Mouse (Mus musculus) neural tube, embryonic 12.5 days (tissue): ENCODE results near the gene Klhdc3. TPM values are rescaled to one million over a fixed set of nuclear protein-coding genes. Genes with fewer than 3 reads are reported as not detected.

Experiments
- ATAC-seq: fragments of 200-750 bp; cut with Nextera tagmentation; 2 replicates; pipeline ENCODE4 v1.8.0; 2017; ENCODE audit warnings: low read depth, mild to moderate bottlenecking, moderate TSS enrichment, moderate library complexity; ENCODE audit not compliant: low FRiP score
- H3K27ac ChIP-seq: fragments of 300-500 bp; sonication (generic); 2 replicates; pipeline ENCODE4 v1.5.1; 2016
- H3K27me3 ChIP-seq: fragments of 300-500 bp; sonication (generic); replicated peaks from 2 replicates; pipeline ENCODE4 v1.6.1; 2016; ENCODE audit warnings: mild to moderate bottlenecking
- H3K36me3 ChIP-seq: fragments of 300-500 bp; sonication (generic); 2 replicates; pipeline ENCODE4 v1.6.1; 2016; ENCODE audit warnings: mild to moderate bottlenecking
- H3K4me1 ChIP-seq: fragments of 300-500 bp; sonication (generic); 2 replicates; pipeline ENCODE4 v1.6.1; 2016
- H3K4me2 ChIP-seq: fragments of 300-500 bp; sonication (generic); replicated peaks from 2 replicates; pipeline ENCODE4 v1.6.1; 2016; ENCODE audit warnings: mild to moderate bottlenecking
- H3K4me3 ChIP-seq: fragments of 300-500 bp; sonication (generic); 2 replicates; pipeline ENCODE4 v1.5.1; 2016
- H3K9ac ChIP-seq: fragments of 300-500 bp; sonication (generic); 2 replicates; pipeline ENCODE4 v1.6.1; 2016; ENCODE audit warnings: mild to moderate bottlenecking
- H3K9me3 ChIP-seq: fragments of 300-500 bp; sonication (generic); 2 replicates; pipeline ENCODE4 v1.6.1; 2016; ENCODE audit warnings: mild to moderate bottlenecking
- WGBS: fragments of 180-500 bp; shearing (Covaris S2); methylation state at CpG from one replicate; pipeline ENCODE4 v1.1.7; 2016; 5-methylcytosine and 5-hydroxymethylcytosine counted together
- polyA plus RNA-seq: library from polyadenylated mRNA; unstranded; fragments of >200 nt; fragmentation: Nextera tagmentation; extraction: Ambion mirVana; gene quantifications from 2 replicates; pipeline ENCODE4 v1.2.1, GENCODE M21; 2016

The Klhdc3 gene
- polyA plus RNA-seq, result 146 and 148 TPM in 2 replicates

DNA sequence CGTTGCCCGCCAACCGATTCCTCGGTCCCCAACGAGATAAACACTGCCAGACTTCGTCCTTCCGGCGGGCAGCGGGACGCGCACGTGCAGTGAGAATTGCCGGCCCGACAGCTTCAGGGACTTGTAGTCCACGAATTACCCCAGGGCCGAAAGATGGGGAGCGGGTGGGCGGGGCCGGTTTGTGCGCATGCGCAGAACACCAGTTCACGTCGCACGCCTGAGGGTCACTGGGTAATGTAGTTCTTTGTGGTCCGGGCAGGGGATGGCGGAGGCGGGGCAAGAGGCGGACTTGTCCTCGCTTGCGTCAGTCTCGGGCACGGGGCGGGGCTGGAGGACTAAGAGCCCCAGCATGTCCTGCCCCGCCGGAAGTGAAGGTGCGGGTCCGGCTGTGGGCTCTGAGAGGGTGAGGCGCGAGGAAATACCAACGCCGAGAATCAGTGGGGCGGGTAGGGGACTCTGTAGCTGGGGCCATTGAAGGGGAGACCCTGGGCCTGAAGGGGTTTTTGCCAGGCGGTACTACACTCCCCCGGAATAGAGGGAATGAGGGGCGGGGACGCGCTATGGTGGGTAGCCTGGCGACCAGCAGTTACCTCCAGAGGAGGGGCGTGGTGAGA lies at the start of gene Klhdc3:
Gene Klhdc3, minus strand, starts transcription at position 155 of the 614 bp plus-strand sequence.
- peaks cover 21% of the 10 kb centered on the region for H3K4me1 ChIP-seq
- no peaks in the 10 kb centered on the region for H3K27me3 ChIP-seq
- H3K27ac ChIP-seq, result peak within 1 kb of the TSS; percentile 33; the same call in 1 of the 2 replicates
- peak within 1 kb of the TSS; percentile 75 for H3K4me3 ChIP-seq
- H3K9me3 ChIP-seq, result no peaks in the 10 kb centered on the region
- H3K36me3 ChIP-seq, result peaks cover 59% of the 10 kb centered on the region
- peak; percentile 97 for ATAC-seq
- WGBS, result under 1% methylated on average over 49 of the region's 49 CpGs
- peak within 1 kb of the TSS; percentile 71 for H3K9ac ChIP-seq
- H3K4me2 ChIP-seq, result peak within 1 kb of the TSS; percentile 89

DNA sequence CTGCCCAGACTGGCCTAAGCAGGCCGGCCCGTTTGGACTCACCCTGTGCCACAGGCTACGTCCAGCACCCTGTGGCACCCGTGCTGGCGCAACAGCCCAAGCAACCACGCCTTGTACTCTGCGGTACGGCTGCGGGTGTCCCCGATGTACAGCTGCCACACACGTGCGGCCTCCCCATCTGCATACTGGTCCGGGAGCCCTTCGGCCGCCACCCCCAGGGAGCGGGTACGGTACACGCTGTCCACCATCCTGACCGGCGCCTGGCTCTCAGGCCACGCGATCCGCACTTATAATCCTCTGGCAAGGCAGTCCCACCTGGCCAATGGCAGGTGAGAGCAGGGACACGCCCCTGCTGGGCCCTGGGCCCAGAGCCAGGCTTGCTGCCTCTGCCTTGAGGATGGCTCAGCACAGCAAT lies 48.2 kb upstream of the Klhdc3 start, which contains the start of gene Gnmt:
Gene Gnmt, minus strand, starts transcription at position 265 of the 415 bp plus-strand sequence.
- Histone ChIP-seq H3K9me3 (no peaks in the 10 kb centered on the region), H3K27me3 (peaks cover 9% of the 10 kb centered on the region), H3K36me3 (peaks cover 7% of the 10 kb centered on the region), H3K4me3 (no peak within 1 kb of the TSS), H3K27ac (no peak within 1 kb of the TSS), H3K9ac (no peak within 1 kb of the TSS), H3K4me2 (peak within 1 kb of the TSS; percentile 20), H3K4me1 (peaks cover 4% of the 10 kb centered on the region; the same call in 1 of the 2 replicates)
- 19% methylated on average over 24 of the region's 24 CpGs for WGBS
- no peak for ATAC-seq

DNA sequence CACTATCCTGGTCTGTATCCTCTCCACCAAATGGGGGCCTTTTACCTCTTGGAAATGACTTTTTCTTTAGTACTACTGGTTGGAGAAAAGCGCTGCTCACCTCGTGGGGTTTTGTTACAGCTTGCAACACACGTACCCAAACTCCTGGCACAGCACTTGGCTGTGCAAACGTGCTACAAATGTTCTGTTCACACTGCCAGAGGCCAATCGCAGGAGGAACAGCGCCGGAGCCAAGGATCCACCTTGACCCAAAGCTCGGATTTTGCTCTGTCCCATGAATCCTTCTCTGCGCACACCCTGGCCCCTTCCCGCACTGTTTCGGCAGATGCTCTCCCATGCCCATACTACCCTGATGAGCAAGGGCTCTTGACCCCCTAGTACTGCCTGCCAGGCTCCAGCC lies 47.8 kb upstream of the Klhdc3 start:
- peaks cover 11% of the 10 kb centered on the region for H3K36me3 ChIP-seq
- H3K4me1 ChIP-seq, result peaks cover 4% of the 10 kb centered on the region; the same call in 1 of the 2 replicates
- WGBS, result 51% methylated on average over 11 of the region's 11 CpGs
- H3K9ac ChIP-seq, result no peak overlapping the region
- H3K4me3 ChIP-seq, result no peak overlapping the region
- no peak for ATAC-seq
- no peak overlapping the region for H3K27ac ChIP-seq
- H3K27me3 ChIP-seq, result peaks cover 9% of the 10 kb centered on the region
- H3K4me2 ChIP-seq, result peak overlapping the region; percentile 20; the same call in 1 of the 2 replicates
- H3K9me3 ChIP-seq, result no peaks in the 10 kb centered on the region

DNA sequence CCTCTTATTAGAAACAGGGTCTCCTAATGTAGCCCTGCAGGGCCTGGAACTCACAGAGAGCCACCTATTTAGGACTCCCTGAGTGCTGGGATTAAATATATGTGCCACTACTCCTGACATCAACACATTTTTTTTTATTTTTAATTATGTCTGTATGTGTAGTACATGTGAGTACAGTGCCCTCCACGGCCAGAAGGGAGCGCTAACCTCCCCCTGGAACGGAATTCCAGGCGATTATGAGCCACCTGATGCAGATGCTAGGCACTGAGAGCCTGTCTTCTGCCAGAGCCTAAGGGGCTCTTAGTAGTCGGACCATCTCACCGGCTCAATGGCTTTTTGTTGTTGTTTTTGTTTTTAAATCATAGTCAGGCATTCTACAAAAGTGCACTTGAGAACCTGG lies 47.3 kb upstream of the Klhdc3 start:
- Histone ChIP-seq H3K4me2 (no peak overlapping the region), H3K9me3 (no peaks in the 10 kb centered on the region), H3K4me3 (no peak overlapping the region), H3K36me3 (peaks cover 15% of the 10 kb centered on the region), H3K9ac (no peak overlapping the region), H3K27me3 (peaks cover 9% of the 10 kb centered on the region), H3K27ac (no peak overlapping the region), H3K4me1 (peaks cover 4% of the 10 kb centered on the region; the same call in 1 of the 2 replicates)
- no peak for ATAC-seq
- WGBS, result 44% methylated on average over 6 of the region's 6 CpGs

DNA sequence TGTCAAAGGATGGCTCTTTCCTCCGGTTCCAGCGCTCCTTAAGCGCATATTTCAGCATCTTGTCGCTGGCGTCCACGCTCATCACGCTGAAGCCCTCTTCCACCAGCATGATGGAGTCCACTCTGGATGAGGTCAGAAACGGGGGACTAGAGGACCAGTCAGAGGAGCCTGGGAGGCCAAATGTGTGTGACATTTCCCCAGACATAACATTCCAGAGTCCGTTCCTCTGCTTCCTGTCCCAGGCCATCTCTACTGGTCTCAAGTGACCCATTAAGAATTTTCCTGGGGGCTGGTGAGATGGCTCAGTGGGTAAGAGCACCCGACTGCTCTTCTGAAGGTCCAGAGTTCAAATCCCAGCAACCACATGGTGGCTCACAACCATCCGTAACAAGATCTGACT lies 46.6 kb upstream of the Klhdc3 start:
- Histone ChIP-seq H3K27me3 (peaks cover 9% of the 10 kb centered on the region), H3K36me3 (peaks cover 16% of the 10 kb centered on the region), H3K9me3 (no peaks in the 10 kb centered on the region), H3K4me2 (no peak overlapping the region), H3K4me1 (peaks cover 4% of the 10 kb centered on the region; the same call in 1 of the 2 replicates), H3K9ac (no peak overlapping the region), H3K27ac (no peak overlapping the region), H3K4me3 (no peak overlapping the region)
- ATAC-seq, result no peak
- 90% methylated on average over 11 of the region's 11 CpGs for WGBS

DNA sequence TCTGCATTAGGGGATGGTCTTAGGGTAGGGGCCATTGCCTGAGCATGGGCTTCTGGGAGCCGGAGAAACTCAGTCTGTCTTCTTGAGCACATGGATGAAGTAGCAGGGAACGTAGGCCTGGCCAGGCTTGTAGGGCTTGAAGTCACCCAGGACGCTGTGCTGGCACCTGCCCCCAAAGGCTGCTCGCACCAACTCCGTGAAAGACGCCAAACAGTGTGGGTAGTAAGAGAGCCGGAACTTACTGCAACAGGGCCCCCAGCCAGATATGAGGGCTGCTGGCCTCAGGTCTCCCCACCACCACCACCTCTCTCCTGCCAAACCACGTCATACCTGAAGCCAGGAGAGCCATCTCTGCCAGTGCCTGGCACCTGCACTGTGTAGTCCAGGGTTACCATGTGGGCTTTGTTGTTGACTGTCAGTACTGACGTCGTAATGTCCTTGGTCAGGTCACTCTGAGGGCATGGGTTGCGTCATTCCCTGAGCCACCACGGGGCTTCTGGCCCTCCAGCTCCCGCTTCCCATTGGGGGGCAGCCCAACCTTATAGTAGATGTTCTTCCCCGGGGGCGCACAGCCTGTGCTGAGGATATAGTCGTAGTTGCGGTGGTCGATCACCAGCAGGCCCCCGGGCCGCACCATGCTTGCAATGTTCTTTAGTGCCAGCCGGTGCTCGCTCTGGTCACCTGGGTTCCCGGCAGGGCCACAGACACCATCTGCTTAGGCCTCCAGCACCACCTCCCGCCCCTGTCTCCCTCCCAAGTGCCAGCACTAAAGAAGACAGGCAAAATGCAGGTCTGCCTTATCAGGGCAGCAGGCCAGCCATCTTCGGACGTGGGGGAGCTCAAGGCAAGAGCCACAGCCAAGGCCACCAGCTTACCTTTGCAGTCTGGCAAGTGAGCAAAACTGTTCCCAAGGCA lies 45.3 kb upstream of the Klhdc3 start:
- Histone ChIP-seq H3K36me3 (peaks cover 27% of the 10 kb centered on the region), H3K27ac (no peak overlapping the region), H3K4me1 (peaks cover 4% of the 10 kb centered on the region; the same call in 1 of the 2 replicates), H3K9ac (no peak overlapping the region), H3K9me3 (no peaks in the 10 kb centered on the region), H3K4me2 (no peak overlapping the region), H3K4me3 (no peak overlapping the region), H3K27me3 (peaks cover 9% of the 10 kb centered on the region)
- 92% methylated on average over 26 of the region's 26 CpGs for WGBS
- no peak for ATAC-seq

DNA sequence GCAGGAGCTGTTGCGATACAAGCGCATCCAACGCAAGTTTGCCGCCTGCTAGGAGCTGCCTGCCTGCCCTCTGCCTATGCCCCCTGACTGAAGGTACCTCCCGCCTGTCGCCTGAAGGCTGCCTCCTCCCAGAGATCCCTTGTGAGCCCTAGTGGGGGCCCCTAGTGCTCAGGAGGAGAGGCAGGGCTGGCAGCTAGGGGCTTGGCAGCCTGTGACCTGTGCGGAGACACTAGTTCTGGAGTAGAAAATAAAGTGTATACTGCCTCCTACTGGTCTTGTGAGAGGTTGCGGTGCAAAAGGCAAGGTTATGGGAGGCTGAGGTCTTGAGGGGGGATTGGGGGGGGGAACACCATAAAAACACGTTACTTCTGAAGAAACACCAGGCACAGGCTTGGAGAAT lies 44.6 kb upstream of the Klhdc3 start:
- peaks cover 9% of the 10 kb centered on the region for H3K27me3 ChIP-seq
- ATAC-seq, result no peak
- H3K9ac ChIP-seq, result no peak overlapping the region
- no peaks in the 10 kb centered on the region for H3K9me3 ChIP-seq
- no peak overlapping the region for H3K4me3 ChIP-seq
- peaks cover 4% of the 10 kb centered on the region; the same call in 1 of the 2 replicates for H3K4me1 ChIP-seq
- H3K4me2 ChIP-seq, result no peak overlapping the region
- H3K27ac ChIP-seq, result no peak overlapping the region
- H3K36me3 ChIP-seq, result peaks cover 33% of the 10 kb centered on the region
- 44% methylated on average over 9 of the region's 9 CpGs for whole genome bisulfite sequencing

DNA sequence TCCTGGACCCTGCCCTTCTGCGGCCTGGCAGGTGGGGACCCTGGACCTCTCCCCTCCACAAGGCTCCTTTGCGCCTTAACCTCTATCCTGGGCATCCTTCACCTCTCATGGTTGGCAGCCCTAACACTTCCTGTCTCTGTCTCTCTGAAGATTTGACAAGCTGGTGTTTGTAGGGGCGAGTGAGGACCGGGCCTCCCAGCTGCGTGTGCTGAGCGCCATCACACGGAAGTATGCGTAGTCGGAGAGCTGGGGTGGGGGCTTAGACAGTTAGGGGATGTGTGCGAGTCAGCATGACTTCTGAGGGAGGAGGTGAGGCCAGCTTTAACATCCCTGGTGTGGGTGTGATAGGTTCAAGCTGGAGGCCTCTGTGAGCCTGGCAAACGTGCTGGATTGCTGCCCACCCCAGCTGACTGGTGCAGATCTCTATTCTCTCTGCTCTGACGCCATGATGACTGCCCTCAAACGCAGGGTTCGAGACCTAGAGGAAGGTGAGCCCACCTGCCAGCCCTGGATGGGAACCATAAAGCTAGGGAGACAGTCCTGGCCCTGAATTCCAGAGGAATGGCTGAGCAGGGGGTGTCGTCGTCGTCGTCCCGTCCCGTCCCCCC lies 43.9 kb upstream of the Klhdc3 start:
- no peak for ATAC-seq
- Histone ChIP-seq H3K36me3 (peaks cover 33% of the 10 kb centered on the region), H3K9me3 (no peaks in the 10 kb centered on the region), H3K4me2 (no peak overlapping the region), H3K27me3 (peaks cover 9% of the 10 kb centered on the region), H3K4me3 (no peak overlapping the region), H3K27ac (no peak overlapping the region), H3K4me1 (peaks cover 4% of the 10 kb centered on the region; the same call in 1 of the 2 replicates), H3K9ac (no peak overlapping the region)
- 83% methylated on average over 20 of the region's 20 CpGs for WGBS

DNA sequence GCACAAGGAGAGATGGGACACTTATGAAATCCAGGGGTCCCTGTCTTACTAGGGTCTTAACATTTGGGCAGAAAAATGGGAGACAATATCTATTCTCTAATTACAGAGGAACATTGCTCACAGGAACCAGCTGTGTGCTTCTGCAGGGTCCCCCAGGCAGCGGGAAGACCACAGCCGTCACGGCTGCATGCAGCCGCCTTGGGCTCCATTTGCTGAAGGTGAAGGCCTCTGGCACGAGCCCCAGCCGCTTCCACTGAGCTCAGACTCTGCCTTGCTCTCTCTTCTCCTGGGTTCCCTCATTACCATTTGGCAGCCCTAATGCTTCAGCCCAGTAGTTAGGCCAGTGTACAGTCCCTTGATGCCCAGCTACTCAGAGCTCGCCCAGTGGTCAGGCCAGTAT lies 40.4 kb upstream of the Klhdc3 start:
- Histone ChIP-seq H3K27ac (no peak overlapping the region), H3K4me3 (no peak overlapping the region), H3K9ac (no peak overlapping the region), H3K4me2 (no peak overlapping the region), H3K4me1 (no peaks in the 10 kb centered on the region), H3K9me3 (no peaks in the 10 kb centered on the region), H3K27me3 (no peaks in the 10 kb centered on the region), H3K36me3 (peaks cover 42% of the 10 kb centered on the region)
- 91% methylated on average over 7 of the region's 7 CpGs for WGBS
- no peak for ATAC-seq

DNA sequence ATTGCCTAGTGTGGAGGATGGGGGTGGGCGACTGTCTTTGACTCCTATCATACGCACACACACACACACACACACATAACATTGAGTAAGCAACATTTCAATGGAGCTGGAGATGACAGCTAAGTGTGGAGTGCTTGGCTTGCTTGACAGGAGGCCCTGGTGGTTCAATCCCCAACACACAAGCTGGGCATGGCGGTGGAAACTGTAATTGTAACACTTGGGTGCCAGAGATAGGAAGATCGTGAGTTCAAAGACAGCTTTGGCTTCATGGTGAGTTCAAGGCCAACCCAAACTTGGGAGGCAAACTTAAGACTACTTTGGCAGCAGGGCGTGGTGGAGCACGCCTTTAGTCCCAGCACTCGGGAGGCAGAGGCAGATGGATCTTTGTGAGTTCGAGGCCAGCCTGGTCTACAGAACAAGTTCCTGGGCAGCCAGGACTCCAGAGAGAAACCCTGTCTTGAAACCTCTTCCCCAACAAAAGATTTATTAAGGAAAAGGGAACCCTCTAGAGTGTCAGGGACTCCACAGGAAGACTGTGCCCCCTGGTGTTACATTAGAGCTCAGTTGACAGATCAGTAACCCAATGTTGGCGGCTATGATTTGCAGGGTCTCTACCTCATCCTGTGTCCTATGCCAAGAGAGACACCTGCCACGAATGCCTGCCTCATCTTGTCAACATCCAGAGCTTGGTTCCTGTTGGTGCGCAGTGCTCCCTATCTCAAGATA lies 34.2 kb upstream of the Klhdc3 start:
- WGBS, result 95% methylated on average over 11 of the region's 11 CpGs

DNA sequence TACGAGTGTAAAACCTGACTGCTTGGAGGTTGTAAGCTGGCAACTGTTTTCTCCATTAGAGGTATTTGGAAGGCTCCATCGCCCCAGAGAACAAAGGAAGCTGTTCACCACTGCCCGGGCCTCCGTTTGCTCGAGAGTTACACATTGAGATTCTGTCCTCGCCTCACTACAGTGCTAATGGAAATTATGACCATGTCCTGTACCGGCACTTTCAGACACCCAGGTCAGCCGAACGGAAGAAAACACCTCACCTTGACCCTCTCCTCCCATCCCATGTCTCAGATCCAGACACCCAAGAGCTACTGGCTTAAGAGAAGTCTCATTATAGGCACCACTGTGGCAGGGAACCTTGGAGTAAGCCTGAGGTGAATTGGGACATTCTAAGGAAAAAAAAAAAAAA lies 33.1 kb upstream of the Klhdc3 start:
- Histone ChIP-seq H3K9ac (no peak overlapping the region), H3K9me3 (no peaks in the 10 kb centered on the region), H3K27me3 (no peaks in the 10 kb centered on the region), H3K4me1 (peaks cover 20% of the 10 kb centered on the region), H3K4me2 (no peak overlapping the region), H3K36me3 (peaks cover 35% of the 10 kb centered on the region), H3K27ac (no peak overlapping the region), H3K4me3 (no peak overlapping the region)
- WGBS, result 89% methylated on average over 9 of the region's 9 CpGs
- ATAC-seq, result no peak

More for the DNA sequence above, 34.2 kb upstream of the Klhdc3 start:
- peaks cover 35% of the 10 kb centered on the region for H3K36me3 ChIP-seq
- no peak for ATAC-seq
- no peak overlapping the region for H3K27ac ChIP-seq
- H3K9ac ChIP-seq, result no peak overlapping the region
- no peaks in the 10 kb centered on the region for H3K27me3 ChIP-seq
- H3K9me3 ChIP-seq, result no peaks in the 10 kb centered on the region
- no peak overlapping the region for H3K4me2 ChIP-seq
- no peak overlapping the region for H3K4me3 ChIP-seq
- peaks cover 20% of the 10 kb centered on the region for H3K4me1 ChIP-seq
